Mouse (Mus musculus) heart, adult 8-10 months (tissue): Measurements from ENCODE around the gene Zeb2. TPM values are rescaled to one million over a fixed set of nuclear protein-coding genes. Genes with fewer than 3 reads are reported as not detected.

Experiments
- DNase-seq: peaks from one replicate; pipeline ENCODE4 v3.0.0; 2022; ENCODE audit warnings: low spot score
- total RNA-seq, 4 experiments: library from RNA; stranded (reverse); gene quantifications; 2 replicates each; pipeline ENCODE4 v1.2.4; 2022

The Zeb2 gene
- total RNA-seq, 4 experiments from 2014 or later: 41.1 to 54.9 (median 50.8) TPM

DNA sequence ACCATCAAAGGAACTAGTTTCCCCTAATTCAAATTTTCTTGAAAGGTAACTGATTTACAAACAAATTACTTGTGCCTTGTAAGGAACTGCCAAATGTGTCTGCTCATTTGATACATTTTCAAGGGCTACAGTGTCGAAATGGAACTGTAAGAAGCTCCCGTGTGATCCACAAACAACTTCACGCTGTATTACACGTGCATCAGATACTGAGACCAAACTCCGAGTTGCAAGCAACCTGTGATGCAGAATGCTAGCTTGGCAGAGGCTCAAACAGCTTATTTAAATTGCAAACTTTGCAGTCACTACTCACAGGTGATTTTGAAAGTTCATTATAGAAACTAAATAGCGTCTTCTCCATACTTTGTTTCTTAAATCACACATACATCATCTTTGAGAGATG lies 55.1 kb downstream of the Zeb2 start:
- DNase-seq: no peak

DNA sequence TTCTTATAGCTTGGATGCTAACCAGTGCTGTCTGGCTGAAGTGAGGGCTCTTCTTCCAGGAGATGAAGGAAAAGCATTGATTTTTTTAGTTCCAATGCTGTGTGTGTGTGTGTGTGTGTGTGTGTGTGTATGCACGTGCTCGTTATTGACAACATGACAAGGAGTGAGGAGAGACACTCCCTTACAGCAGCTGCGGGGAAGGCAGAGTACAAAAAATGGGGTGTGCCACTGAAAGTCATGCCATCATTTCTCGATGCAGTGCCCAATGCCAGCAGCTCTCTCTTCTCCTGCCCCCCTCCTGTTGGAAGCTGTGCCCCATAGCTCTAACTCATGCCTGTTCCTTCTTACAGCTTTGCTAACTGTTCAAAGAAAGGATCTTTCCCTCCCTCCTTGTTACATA lies 56.4 kb downstream of the Zeb2 start:
- no peak for DNase-seq

DNA sequence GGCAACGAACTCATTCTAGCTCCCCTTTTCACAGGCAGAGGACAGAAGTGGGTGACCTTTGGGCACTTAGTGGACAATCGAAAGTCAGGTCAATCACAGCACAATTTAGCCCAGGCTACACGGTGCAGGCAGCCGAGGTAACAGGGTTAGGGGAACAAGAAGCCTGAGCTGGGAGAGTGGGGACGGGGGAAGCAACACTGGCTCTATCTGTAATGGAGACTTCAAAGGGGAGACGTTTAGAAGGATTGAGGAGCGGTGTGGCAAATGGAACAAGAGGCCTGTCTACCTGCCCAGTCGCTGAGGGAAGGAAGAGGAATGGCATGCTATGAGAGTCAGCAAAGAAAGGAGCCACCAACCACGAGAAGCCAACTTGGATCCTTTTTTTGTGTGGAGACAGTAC lies 57.0 kb downstream of the Zeb2 start:
- no peak for DNase-seq

DNA sequence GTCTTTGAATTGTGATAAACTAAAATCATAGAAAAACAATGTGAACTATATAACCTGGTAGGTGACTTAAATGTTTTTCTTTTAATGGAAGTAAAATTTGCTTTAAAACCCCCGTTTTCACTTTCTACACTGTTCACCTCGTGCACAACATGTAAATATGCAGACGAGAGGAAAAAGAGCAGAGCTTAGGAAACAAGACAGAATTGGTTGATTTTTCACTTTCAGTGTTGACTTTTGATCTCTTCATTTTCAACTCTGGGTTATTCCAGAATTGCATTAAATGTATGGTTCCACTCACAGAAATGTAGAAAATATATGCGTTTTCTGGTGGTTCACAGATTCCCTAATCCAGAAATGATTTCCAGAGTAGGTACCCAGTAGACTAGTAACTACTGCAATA lies 57.6 kb downstream of the Zeb2 start:
- DNase-seq: no peak

DNA sequence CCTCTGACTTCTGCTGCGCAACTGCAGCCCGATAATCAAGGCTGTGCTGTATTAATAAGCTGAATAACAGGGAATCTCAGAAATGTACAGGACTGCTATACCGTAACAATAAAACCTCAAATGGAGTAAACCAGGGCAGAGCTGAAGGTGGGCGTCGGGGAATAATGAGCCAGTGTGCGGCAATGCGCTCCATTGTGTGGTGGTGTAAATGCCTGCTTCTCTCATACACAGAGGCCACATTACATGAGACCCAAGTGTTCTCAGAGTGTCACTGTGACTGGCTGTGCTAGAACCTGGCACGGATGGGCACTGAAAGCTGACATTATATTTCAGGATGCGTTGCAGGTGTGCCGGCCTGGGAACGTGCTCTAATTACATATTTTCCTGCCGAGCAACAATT lies 58.2 kb downstream of the Zeb2 start:
- DNase-seq: no peak

DNA sequence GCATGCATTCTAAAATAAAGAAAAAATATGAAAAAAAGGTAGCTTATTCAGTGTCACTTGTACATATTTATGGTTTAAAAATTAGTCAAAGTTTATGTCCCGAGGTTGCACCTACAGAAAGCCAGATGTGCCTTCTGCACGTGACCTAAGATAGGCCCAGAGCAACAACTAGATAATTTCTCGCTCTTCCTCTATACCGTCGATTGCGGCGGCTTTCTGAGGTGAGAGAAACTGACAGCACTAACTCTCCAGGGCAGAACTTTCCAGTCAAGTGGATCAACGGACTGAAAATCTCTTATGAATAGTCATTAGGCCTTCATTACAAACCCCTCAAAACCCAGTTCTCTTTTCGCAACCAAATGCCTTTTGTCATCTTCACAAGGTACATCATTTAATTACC lies 59.0 kb downstream of the Zeb2 start:
- no peak for DNase-seq

DNA sequence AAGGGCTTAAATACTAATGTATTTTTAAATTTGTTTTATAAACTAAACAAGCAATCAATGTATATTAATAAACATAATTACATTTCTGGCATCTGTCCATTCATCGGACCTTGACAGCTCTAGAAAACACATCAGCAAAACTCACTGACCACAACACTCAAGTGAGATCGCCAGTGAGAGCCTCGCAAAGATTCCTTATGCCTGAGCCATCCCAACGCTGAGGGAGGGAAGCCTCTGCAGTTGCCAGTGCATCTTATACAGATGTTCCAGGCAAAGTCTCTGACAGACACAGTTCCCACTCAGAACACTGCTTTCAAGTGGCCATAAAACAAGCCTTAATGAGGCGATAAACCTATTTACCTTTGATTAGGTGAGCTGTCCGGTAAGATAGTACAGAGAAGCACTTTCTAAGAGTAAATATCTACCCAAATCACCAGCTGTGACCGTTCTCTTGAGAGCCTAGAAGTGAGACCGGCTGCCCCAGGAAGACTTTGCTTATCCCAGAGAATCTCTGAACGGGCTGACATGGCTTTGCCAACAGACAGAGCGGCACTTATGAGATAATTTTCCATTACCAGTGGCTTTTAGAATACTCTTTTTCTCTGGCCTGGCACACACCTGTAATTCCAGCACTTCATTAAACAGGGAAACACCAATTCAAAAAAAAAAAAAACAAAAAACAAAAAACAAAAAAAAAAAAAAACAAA lies 60.2 kb downstream of the Zeb2 start:
- no peak for DNase-seq

DNA sequence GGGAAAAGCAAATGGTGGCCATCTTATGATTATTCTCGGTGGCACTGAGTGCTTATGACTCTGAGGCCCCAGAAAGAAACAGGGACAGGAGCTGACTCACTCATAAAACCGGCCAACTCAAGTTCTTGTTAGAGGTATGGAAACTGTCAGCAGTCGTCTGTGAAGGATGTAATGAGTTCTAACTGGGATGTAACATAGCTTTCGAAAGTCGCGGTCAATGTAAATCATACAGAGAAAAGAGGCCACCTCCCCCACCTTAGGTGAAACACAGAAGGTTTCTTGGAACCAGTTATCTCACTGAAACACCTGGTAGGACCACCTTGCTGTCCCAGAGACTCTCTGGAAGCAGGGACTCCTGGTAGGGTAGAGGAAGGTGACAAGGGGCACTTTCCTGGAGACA lies 61.3 kb downstream of the Zeb2 start:
- no peak for DNase-seq

DNA sequence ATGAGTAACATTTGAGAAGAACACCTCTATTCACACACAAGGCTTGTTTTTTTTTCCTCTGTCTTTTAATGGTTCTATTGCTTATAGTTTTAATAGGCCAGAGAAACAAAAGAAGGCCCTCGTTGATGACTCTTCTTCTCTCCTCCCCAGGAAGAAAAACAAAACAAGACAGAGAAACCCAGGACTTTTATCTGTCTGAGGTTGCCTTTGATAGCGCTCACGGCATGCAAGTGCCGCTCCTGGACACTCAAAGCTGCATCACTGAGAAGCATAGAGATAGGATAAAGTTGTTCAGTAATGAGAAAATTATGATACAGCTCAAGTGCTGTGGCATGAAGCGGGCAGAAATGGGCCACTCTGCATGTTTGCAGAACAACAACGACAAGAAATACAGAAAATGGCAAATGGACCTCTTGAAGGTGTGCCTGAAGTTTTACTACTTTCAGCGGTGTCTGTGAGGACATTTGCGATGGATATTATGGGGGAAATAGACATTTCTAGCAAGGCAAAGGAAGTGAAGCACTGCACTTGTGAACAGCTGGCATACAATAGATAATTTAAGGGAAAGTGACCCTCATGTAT lies 62.1 kb downstream of the Zeb2 start:
- DNase-seq: no peak

DNA sequence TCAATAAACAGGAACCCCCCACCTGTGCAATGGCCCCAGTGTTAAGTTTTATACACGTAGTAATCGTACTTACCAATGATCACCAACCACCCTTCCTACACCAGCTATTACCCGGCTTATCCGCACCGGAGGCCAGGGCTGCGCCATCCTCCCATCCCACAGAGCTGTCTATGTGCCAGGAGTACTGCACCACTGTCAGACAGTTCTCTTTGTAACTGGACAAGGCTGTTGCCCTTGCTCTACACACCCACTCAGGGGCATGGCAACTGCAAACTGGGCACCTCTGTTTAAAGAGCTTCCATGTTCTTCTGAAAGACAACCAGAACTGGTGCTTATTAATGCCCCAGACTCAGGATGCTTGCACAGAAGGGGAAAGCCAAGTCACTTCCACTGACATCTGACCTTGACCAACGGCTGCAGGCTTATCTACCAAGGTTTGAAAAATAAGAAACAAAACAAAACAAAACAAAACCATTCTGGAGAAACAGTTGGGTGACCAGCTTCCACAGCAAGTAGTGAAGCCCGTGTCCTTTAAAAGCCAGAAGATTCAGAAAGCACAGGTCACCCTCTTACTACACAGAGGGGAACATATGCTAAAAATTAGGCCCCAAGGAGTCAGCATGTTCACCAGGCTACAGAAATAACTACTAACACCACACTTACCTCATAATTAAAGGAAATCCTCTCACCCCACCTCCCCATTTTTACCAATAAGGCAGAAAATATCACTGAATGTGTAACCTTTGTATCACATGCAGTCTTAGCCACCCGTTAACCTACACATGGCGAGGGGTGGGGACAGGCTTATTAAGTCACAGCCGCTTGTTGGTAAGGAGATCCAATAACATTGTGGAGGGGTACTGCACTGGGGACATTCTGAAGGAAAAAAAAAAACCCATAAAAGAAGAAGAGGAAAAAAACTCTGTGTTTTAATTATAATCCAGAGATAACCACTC lies 62.8 kb downstream of the Zeb2 start:
- DNase-seq: no peak

DNA sequence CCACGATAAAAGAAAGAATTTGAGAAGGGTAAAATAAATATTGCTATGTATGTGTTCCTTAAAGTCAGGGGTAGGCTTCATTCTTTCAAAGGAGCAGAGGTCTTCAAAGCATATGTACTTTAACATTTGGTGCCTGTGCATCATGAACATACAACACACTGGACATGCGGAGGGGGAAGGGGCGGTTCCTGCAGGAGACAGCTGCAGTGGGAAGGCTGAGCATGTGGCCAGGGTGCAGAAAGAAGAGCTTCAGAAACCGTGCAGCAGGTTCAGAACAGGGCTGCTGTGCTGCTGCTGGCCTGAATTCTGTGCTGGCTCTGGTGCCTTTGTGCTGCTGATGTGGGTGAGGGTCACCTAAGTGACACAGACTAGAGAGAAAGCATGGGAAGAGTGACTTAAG lies 64.6 kb downstream of the Zeb2 start:
- no peak for DNase-seq

DNA sequence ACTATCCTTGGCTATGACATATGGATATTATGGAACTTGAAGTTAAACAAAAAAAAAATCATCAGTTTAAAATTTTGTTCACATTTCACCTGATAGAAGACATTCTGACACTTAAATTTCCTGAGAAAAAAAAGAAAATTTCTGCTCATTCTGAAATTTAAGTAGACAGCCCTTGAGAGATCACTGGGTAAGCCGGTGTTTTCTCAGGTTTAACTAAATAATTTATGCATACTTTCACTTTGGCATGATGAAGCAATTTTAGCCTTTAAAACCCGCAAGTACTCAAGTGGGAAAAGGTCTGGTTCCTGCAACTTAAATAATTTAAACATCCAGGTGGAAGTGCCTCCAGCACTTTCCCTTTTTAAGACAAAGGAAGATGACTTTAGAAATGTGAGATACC lies 65.9 kb downstream of the Zeb2 start:
- no peak for DNase-seq

DNA sequence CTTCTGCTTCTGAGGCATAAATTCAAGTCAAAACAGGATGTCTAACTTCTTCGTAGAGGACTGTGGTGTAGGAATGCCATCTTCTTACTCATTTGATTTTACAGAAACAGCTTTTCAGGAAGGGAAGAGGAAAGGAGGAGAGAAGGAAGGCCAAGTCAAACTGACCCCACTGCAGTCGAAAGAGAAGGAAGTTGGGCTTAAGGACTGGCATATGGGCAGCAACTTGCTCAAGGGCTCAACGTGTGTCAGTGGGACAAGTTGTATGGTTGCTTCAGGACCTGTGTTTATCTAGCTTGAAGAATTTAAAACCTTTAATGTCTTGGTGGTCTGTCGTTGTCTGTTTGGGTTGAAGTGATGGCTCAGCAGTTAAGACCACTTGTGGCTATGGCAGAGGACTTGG lies 67.3 kb downstream of the Zeb2 start:
- DNase-seq: no peak

DNA sequence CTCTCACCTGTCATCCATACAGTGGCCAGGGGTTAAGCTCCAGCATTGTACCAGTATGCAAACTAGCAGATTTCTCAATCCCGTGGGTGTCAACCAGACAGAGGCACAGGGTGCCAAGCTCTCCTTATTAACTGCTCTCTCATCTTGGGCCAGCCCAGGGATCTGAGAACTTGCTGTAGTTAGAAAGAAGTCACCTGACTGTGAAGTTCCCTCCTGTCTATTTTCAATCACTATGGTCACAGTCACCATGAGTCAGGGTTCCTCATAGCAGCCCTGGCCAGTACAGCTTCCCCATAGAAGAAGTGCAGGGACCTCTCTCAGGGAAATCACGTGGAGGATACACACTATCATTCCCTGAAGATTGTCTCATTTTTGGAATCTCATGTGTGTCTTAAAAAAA lies 67.9 kb downstream of the Zeb2 start:
- peak; percentile 40 for DNase-seq

DNA sequence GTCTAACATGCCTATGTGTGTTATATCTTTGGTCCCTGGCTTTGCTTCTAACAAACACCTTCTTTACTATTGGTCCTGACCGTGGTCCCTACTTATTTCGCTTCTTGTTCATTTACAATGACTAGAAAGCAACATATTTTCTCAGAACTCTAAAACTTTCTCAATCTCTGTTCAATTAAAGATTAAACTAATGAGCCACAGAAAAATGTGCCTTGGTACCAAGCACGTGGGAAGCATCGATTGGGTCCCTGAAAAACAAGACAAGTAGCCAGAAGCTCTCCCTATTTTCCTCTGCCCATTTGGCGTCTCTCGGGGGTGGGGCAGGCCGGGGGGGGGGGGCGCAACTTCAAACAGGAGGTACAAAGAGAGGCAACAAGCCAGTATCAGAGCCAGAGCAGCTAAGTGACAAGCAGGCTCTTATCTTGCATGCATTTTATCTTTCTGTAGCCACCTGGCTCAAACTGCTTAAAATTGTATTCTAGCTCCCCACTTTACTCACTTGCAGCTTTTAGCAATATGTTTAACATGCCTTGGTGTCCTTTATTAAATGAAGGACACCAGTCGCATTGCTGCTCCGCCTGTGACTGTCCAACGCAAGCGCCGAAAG lies 76.4 kb downstream of the Zeb2 start:
- DNase-seq: no peak

DNA sequence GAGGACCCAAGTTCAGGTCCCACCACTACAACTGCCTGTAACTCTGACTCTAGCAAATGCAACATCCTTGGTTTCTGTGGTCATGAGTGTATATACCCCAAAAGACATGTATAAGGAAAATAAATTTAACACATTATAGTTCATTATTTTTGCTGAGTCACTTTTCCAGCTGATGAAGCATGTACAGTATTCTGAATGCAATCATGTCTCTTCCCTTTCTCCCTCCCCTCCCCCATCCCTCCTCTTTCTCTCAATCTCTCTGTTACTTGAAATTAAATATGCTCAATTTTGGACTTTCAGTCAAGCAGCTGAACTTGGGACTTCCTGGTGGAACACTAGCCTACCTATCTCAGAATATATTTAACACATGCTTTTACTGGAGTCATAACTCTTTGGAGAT lies 77.7 kb downstream of the Zeb2 start:
- DNase-seq: no peak

DNA sequence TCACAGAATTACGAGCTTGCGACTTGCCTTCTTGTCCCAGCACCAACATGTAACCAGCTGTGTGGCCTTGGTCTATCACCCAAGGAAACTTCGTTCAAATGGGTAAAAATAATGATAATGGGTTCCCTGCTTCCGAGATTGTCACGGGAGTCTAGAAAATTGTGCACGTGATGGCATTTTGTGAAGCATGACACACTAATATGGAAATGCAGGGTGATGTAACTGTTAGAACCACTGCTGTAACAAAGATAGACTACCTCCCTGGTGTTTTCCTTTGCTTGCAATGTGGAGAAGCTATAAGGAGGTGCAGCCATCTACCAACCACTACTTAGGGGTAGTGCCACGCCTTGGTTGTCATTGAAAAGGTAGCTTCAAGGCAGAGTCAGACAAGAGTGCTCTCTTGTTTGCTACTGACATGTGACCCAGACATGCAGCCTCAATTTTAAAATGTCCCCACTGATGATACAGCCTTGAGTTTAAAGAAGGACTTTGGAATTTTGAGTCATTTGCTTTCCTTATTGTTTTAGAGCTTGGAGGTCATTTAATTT lies 89.0 kb downstream of the Zeb2 start:
- no peak for DNase-seq

DNA sequence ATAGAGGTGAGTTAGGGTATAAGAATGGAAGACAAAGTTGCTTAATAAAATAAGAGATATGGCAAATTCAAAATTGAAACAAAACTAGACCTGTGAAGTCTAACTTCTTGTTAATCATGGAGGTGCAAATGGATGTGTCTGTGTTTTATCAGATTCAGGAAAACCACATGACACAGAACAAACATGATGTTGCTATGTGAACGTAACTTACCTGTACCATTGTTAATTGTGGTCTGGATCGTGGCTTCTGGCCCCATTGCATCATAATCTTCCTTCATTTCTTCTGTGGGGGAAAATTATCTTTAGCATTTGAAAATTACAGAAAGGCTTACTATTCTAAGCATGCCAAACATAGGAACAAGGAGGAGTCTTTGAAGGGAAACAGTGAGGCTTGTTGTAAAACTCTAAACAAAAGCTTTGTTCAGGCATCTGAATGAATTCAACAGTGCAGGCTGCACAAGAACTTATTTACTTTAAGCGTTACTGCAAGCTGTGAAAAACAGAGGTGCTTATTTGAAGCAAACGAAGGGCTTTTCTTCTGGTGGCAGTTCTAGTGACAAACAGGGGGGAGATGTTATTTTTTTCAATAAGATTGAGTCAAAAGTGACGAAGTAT lies 99.9 kb downstream of the Zeb2 start:
- DNase-seq: no peak

DNA sequence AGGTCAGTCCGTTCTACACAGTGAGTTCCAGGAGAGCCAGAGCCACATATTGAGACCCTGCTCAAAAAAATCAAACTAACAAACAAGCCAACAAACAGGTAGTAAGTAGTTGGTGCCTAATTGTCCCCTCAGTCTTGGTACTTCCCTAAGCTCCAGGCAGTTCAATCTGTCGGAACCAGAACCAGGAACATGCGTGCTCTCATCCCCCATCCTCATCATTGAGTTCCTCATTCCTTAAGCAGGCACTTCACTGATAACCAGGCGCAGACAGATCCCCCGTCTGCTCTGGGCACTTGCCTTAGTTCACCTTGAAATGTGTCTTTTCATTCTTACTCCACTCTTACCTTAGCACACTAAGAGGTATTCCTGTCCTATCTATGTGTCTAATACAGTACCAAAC lies 103.9 kb downstream of the Zeb2 start:
- no peak for DNase-seq

DNA sequence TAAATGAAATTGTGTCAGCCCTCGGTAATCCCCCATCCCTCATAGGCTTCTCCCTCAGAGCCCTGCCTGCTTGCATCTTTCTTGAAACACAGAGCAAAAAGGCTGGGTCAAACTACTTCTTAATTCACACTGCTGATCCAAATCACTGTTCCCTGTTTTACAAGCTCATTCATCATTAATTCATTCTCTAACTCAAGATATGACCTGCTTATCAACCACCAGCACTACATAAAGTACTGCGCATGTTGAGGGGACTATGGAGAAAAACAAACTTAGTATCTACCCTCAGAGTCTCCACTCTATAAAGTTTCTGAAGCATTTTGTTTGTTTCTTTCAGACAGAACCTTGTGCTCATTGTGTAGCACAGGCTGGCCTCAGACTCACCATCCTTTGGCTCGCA lies 104.5 kb downstream of the Zeb2 start:
- no peak for DNase-seq

DNA sequence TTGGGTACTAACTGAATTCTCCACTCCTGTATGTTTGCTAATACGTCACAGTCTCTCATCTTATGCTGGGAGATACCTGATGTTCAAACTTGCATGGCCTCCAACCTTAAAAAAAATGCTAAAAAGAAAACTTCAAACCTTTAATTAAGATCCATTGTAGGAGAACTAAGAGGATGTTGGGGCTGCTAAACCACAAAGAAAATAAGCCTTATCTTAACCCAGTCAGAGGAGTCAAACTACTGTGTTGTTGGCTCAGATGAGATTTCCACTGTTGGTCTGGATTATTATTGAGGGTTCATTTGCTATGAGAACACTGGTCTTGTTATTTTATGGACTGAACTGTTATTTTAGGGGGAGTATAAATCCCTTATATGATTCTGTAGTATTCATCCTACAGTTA lies 106.5 kb downstream of the Zeb2 start:
- no peak for DNase-seq

DNA sequence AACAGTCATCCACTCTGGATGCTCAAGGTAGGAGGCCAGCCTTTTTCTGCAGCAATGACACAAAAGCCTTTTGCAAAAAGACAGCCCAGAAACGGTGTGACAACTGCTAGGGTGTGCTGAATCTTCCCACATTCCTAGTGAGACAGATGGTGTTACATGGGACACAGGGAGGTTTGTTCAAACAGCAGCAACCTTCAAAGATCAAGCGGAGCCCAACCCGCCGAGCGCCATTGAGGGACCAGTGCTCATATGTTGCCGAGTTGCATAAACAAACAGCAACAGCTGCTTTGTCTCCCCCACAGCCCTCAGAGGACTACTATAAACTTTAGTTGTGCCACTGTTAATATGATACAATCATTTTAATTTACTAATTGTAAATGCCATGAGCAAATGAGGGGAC lies 117.3 kb downstream of the Zeb2 start:
- no peak for DNase-seq
